Mouse (Mus musculus) heart, embryonic 10.5 days (tissue): ENCODE measurements around the gene Sfxn5. TPM values are rescaled to one million over a fixed set of nuclear protein-coding genes. Genes with fewer than 3 reads are reported as not detected.
A peak's percentile ranks its signal among the peaks of the same experiment; 100 is the strongest.

ENCODE experiments used
- DNase-seq: peaks from one replicate; pipeline ENCODE4 v3.0.0-alpha.2; 2017; ENCODE audit warnings: low spot score
- H3K27ac ChIP-seq: fragments of 300-500 bp; sonication (generic); 2 replicates; pipeline ENCODE4 v1.5.1; 2016; ENCODE audit warnings: mild to moderate bottlenecking
- H3K27me3 ChIP-seq: fragments of 300-500 bp; sonication (generic); 2 replicates; pipeline ENCODE4 v1.6.1; 2016; ENCODE audit warnings: mild to moderate bottlenecking; ENCODE audit not compliant: poor library complexity, insufficient read depth, severe bottlenecking
- H3K36me3 ChIP-seq: fragments of 300-500 bp; sonication (generic); 2 replicates; pipeline ENCODE4 v1.6.1; 2016; ENCODE audit warnings: mild to moderate bottlenecking, moderate library complexity
- H3K4me1 ChIP-seq: fragments of 300-500 bp; sonication (generic); 2 replicates; pipeline ENCODE4 v1.6.1; 2016; ENCODE audit warnings: mild to moderate bottlenecking
- H3K4me3 ChIP-seq: fragments of 300-500 bp; sonication (generic); 2 replicates; pipeline ENCODE4 v1.5.1; 2016; ENCODE audit warnings: mild to moderate bottlenecking, moderate library complexity
- H3K9me3 ChIP-seq: fragments of 300-500 bp; sonication (generic); 2 replicates; pipeline ENCODE4 v1.6.1; 2016; ENCODE audit warnings: mild to moderate bottlenecking, moderate library complexity
- WGBS: fragments of 180-500 bp; shearing (Covaris S2); methylation state at CpG from one replicate; pipeline ENCODE4 v1.1.7; 2016; 5-methylcytosine and 5-hydroxymethylcytosine counted together
- polyA plus RNA-seq: library from polyadenylated mRNA; unstranded; fragments of >200 nt; fragmentation: Nextera tagmentation; extraction: Ambion mirVana; gene quantifications from 2 replicates; pipeline ENCODE4 v1.2.1, GENCODE M21; 2016

Sfxn5 gene
- polyA plus RNA-seq, 1 experiment from 2014 or later = 5.8 TPM

GRCm38 (mm10) chr6:85253994-85254541 is 79.2 kb downstream of the Sfxn5 start:
- Histone ChIP-seq H3K36me3 (no peaks in the 10 kb centered on the region), H3K27ac (peak overlapping the region; percentile 70), H3K4me1 (peaks cover 23% of the 10 kb centered on the region), H3K9me3 (no peaks in the 10 kb centered on the region), H3K4me3 (no peak overlapping the region), H3K27me3 (no peaks in the 10 kb centered on the region)
- DNase-seq = no peak
- 51% methylated on average over 7 of the region's 7 CpGs for WGBS

DNA sequence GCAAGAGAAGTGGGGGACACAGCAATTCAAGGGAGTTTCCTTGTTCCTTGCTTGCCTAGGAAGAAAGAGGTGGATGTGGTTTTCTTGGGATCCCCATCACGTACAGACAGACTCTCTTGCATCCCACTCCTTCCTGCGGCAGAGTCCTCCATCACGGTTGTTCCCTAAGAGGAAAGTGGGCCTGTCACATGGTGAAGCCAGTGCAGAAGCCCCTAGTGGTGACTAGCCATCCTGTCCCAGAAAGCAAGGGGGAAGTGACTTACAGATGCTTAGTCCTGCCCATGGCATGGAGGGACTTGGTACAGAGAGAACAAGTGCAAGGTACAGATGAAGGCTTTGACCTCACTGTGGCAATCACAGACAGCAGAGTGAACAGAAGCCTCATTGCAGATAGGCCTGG is 79.9 kb downstream of the Sfxn5 start:
- peaks cover 23% of the 10 kb centered on the region for H3K4me1 ChIP-seq
- 78% methylated on average over 3 of the region's 3 CpGs for WGBS
- no peaks in the 10 kb centered on the region for H3K36me3 ChIP-seq
- H3K27ac ChIP-seq = peak overlapping the region; percentile 70; the same call in 1 of the 2 replicates
- DNase-seq = no peak
- no peaks in the 10 kb centered on the region for H3K9me3 ChIP-seq
- H3K4me3 ChIP-seq = no peak overlapping the region
- H3K27me3 ChIP-seq = no peaks in the 10 kb centered on the region

DNA sequence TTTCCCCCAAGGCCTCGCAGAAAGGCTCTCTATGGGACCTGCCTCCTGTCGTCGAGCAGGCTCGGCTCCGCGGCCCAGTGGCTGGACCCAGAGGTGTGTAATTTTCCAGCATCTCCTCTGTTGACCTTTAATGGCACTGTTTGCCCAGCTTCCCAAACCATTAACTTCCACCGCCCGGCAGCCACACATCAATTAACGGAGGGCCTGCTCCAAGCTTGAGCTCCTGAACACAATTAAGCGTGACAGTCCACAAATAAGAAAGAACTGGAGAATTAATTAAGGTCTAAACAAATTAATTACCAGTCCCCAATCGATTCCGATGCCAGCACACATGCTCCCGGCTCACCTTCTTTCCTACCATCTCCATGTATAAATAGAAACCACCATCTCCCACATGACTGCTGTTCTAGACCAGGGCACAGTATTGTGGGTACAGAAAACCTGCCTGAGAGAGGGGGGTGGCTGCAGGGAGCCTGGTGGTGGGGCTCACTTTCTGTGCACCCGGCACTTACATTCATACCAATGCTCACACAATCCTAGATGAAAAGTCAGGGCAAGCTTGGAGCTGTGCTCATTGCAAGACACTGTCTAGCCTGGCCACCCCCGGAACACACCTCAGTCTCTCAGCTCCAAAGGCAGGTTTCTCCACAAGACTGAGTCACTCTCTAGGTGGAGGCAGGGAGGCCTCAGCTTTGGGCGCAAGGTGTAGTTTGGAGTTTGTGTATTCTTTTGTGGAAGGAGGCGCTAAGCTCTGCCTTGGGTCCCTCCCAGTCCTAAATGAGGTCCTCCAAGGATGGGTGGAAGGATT is 80.8 kb downstream of the Sfxn5 start:
- 88% methylated on average over 17 of the region's 17 CpGs for WGBS
- H3K27ac ChIP-seq = no peak overlapping the region
- no peak for DNase-seq

GRCm38 (mm10) chr6:85250811-85251241 is 82.4 kb downstream of the Sfxn5 start:
- Histone ChIP-seq H3K27me3 (no peaks in the 10 kb centered on the region), H3K9me3 (no peaks in the 10 kb centered on the region), H3K27ac (no peak overlapping the region), H3K4me1 (peaks cover 23% of the 10 kb centered on the region), H3K4me3 (no peak overlapping the region), H3K36me3 (no peaks in the 10 kb centered on the region)
- 36% methylated on average over 6 of the region's 6 CpGs for WGBS
- no peak for DNase-seq

More for the DNA sequence above, 80.8 kb downstream of the Sfxn5 start:
- Histone ChIP-seq H3K4me1 (peaks cover 23% of the 10 kb centered on the region), H3K4me3 (no peak overlapping the region), H3K27me3 (no peaks in the 10 kb centered on the region), H3K36me3 (no peaks in the 10 kb centered on the region), H3K9me3 (no peaks in the 10 kb centered on the region)

- 84% methylated on average over 9 of the region's 9 CpGs for WGBS
- no peak overlapping the region for H3K27ac ChIP-seq
- H3K36me3 ChIP-seq = peaks cover 5% of the 10 kb centered on the region; the same call in 1 of the 2 replicates
- H3K27me3 ChIP-seq = no peaks in the 10 kb centered on the region
- no peak overlapping the region for H3K4me3 ChIP-seq
- DNase-seq = no peak
- H3K9me3 ChIP-seq = no peaks in the 10 kb centered on the region
- peaks cover 23% of the 10 kb centered on the region for H3K4me1 ChIP-seq
Observed at GRCm38 (mm10) chr6:85249821-85250220, 83.4 kb downstream of the Sfxn5 start.

DNA sequence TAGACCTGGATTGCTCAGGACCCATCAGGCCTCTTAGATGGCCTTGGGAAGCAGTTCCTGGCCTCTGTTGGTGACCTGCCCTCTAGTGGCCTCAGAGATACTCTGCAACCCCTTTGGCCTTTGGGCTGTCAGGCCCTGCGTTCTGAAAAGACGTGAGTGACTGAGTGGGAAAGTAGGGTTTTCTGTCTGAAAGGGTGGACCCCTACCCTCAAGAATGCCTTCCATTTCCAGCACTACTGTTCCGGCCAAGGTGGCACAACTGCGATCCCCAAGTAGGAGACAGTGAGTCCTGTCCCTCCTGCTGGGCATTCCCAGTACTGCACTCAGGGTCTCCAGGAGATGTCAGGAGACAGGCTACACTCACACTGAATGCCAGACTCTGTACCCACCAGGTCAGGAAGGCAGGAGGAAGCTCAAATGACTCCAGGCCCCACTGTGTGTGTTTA is 94.2 kb downstream of the Sfxn5 start:
- H3K36me3 ChIP-seq = no peaks in the 10 kb centered on the region
- peak; percentile 78 for DNase-seq
- peak overlapping the region; percentile 31; the same call in 1 of the 2 replicates for H3K4me3 ChIP-seq
- H3K27me3 ChIP-seq = peaks cover 24% of the 10 kb centered on the region
- no peak overlapping the region for H3K27ac ChIP-seq
- WGBS = 4% methylated on average over 4 of the region's 4 CpGs
- H3K9me3 ChIP-seq = no peaks in the 10 kb centered on the region
- H3K4me1 ChIP-seq = peaks cover 26% of the 10 kb centered on the region

DNA sequence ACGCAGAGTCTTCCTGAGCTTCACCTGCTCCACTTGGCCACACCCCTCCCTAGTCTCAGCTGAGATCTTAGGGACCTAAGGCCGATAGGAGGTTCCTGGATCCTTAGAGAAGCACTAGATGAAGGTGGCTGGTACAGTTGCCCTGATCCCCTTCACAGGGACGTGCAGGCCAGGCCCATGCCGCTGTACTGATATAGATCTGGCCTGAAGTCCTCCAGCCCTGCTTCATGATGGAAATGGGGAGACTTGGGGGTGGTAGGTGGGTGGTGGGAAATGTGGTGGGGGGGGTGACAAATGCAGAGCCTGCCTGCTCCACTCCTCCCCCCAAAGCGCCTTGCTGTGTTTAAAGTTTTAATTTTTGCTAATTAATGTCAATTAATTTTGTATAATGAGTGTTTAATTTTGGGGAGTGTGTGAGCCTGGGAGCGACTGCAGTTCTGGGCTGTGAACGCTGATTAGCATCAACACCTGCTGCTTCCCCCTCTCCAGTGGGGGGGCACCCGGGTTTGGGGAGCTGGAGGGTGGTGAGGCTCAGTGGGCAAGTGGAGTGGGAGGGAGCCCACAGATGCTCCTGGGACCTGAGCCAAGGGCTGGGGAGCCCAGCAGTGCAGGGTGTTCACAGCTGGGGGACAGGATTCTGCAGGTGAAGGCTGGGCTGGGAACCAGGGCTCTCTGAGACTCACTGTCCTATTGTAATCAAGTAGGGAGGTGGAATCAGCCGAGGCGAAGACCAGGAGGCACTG is 95.5 kb downstream of the Sfxn5 start:
- no peak for DNase-seq
- WGBS = 63% methylated on average over 10 of the region's 10 CpGs
- Histone ChIP-seq H3K27me3 (peaks cover 34% of the 10 kb centered on the region), H3K9me3 (no peaks in the 10 kb centered on the region), H3K27ac (no peak overlapping the region), H3K36me3 (no peaks in the 10 kb centered on the region), H3K4me3 (no peak overlapping the region), H3K4me1 (peaks cover 26% of the 10 kb centered on the region)

- H3K4me3 ChIP-seq = no peak overlapping the region
- no peak for DNase-seq
- H3K27ac ChIP-seq = no peak overlapping the region
- peaks cover 42% of the 10 kb centered on the region for H3K27me3 ChIP-seq
- 38% methylated on average over 5 of the region's 5 CpGs for WGBS
- H3K4me1 ChIP-seq = peaks cover 28% of the 10 kb centered on the region
- no peaks in the 10 kb centered on the region for H3K9me3 ChIP-seq
- no peaks in the 10 kb centered on the region for H3K36me3 ChIP-seq
Observed at GRCm38 (mm10) chr6:85237001-85237400, 96.2 kb downstream of the Sfxn5 start.

DNA sequence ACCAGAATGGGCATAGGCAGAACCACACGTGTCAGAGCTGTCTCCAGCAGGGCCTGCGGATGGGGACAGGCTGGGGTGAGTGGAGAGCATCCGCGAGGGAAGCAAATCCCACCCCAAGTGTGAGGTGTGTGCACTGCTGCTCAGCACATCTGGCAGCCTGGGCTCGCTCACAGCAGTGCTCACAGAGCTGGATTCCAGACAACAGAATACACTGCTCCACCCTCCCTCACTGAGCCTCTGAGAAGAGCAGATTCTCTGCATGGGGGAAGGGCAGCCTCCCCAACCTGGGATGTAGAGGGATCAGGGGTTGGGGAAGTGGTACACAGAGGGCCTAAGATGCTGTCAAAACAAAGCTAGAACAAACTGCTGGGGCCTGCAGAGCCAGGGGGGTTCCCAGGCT is 98.4 kb downstream of the Sfxn5 start:
- H3K27me3 ChIP-seq = peaks cover 53% of the 10 kb centered on the region
- peaks cover 35% of the 10 kb centered on the region for H3K4me1 ChIP-seq
- 43% methylated on average over 5 of the region's 5 CpGs for WGBS
- H3K27ac ChIP-seq = peak overlapping the region; percentile 42; the same call in 1 of the 2 replicates
- no peak overlapping the region for H3K4me3 ChIP-seq
- H3K36me3 ChIP-seq = no peaks in the 10 kb centered on the region
- DNase-seq = no peak
- no peaks in the 10 kb centered on the region for H3K9me3 ChIP-seq

GRCm38 (mm10) chr6:85232836-85233623 is 100.2 kb downstream of the Sfxn5 start:
- 35% methylated on average over 7 of the region's 7 CpGs for WGBS
- Histone ChIP-seq H3K36me3 (no peaks in the 10 kb centered on the region), H3K4me3 (no peak overlapping the region), H3K27ac (no peak overlapping the region), H3K9me3 (no peaks in the 10 kb centered on the region), H3K4me1 (peaks cover 30% of the 10 kb centered on the region), H3K27me3 (peaks cover 54% of the 10 kb centered on the region)
- DNase-seq = no peak

DNA sequence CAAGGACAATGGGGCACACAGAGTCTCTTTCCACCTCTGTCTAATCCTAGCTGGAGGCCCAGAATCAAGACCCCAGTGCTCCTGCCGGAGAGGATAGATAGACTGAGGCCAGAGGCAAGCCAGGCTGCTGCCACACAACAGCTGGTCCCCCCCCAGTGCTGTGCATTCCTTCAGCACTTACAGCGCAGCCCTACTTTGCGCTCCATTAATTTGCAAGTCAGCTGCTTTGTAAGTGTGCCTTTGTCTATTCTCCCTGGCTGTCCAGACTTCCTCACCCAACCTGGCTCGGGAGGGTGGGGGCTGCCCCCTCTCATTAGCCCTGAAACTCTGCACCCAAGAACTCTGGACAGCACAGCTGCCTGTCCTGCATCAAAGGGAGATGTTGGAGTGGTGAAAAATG is 101.2 kb downstream of the Sfxn5 start:
- H3K36me3 ChIP-seq = no peaks in the 10 kb centered on the region
- H3K4me1 ChIP-seq = peaks cover 30% of the 10 kb centered on the region
- no peak overlapping the region for H3K27ac ChIP-seq
- H3K9me3 ChIP-seq = no peaks in the 10 kb centered on the region
- peaks cover 52% of the 10 kb centered on the region for H3K27me3 ChIP-seq
- no peak overlapping the region for H3K4me3 ChIP-seq
- DNase-seq = no peak
- WGBS = 46% methylated on average over 4 of the region's 4 CpGs

- WGBS = 28% methylated on average over 6 of the region's 6 CpGs
- Histone ChIP-seq H3K9me3 (no peaks in the 10 kb centered on the region), H3K4me1 (peaks cover 30% of the 10 kb centered on the region), H3K4me3 (no peak overlapping the region), H3K36me3 (no peaks in the 10 kb centered on the region), H3K27ac (no peak overlapping the region), H3K27me3 (peaks cover 52% of the 10 kb centered on the region)
- no peak for DNase-seq
Observed at GRCm38 (mm10) chr6:85231469-85231868, 101.8 kb downstream of the Sfxn5 start.
